Mouse (Mus musculus) adrenal gland, postnatal 14 days (tissue): Measurements from ENCODE around the gene Ppib. TPM values are rescaled to one million over a fixed set of nuclear protein-coding genes. Genes with fewer than 3 reads are reported as not detected.

Source experiments
- DNase-seq: peaks from one replicate; pipeline ENCODE4 v3.0.0; 2021; ENCODE audit warnings: mixed read lengths
- long read RNA-seq, 2 experiments: library from polyadenylated mRNA; stranded (forward); transcript quantifications; one replicate each; pipeline ENCODE4 v2.0.0; 2021
- total RNA-seq: library from RNA; stranded (reverse); gene quantifications from 2 replicates; pipeline ENCODE4 v1.2.3, GENCODE M21; 2021

Gene Ppib
- 322 and 341 TPM in 2 replicates for total RNA-seq
- long read RNA-seq, experiment 1, transcript Ppib-201 (5 exons, 892 nt): major isoform, 232 of 252 reads
- long read RNA-seq, experiment 1, partial matches to known transcripts: 16 of 252 reads
- long read RNA-seq, experiment 1, other reads (novel, unspliced or antisense): 3 of 252 reads
- long read RNA-seq, experiment 2, transcript Ppib-201 (5 exons, 892 nt): major isoform, 262 of 291 reads
- long read RNA-seq, experiment 2, partial matches to known transcripts: 27 of 291 reads
- long read RNA-seq, experiment 2, other reads (novel, unspliced or antisense): 2 of 291 reads

- peak; percentile 99 for DNase-seq
Measured at GRCm38 (mm10) chr9:66059583-66060307, at the start of gene Ppib. Gene Ppib, plus strand, starts transcription at chr9:66060222.

GRCm38 (mm10) chr9:66020601-66021000, 39.4 kb upstream of the Ppib start:
- DNase-seq: peak; percentile 54

DNA sequence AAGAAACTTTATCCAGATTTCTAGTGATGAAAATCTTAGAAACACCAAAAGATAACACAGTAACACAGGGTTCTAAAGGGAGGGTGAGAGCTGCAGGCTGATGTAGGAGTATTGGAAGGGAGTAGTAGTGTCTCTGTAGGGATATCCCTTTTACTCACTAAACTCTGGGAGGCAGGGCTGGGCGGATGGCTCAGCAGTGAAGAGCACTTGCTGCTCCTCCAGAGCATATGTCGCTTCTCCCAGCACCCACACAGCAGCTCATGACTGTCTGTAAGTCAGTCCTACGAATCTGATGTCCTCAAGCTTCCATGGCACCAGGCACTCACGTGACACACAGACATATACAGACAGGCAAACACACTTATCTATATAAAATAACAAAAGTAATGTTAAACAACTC, 21.9 kb upstream of the Ppib start:
- DNase-seq: no peak

DNA sequence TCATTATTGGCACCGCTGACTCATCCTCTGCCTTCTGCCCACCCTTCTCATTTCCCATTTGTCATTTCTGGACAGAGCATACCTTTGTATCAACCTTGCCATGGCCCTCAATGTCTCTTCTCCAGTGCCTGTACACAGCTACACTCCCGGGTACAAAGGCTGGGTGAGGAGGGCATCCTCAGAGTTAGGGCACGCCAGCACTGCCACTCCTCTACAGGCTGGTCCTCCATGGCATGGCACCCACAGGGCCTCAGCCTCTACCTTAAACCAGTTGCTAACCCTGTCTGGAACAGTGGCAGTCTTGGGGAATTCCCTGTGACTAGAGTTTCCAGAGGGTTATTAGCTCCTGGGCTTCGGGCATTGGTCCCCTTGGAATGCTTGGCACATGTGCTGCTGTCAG, 21.4 kb upstream of the Ppib start:
- DNase-seq: no peak

GRCm38 (mm10) chr9:66039290-66039689, 20.7 kb upstream of the Ppib start:
- DNase-seq: no peak

DNA sequence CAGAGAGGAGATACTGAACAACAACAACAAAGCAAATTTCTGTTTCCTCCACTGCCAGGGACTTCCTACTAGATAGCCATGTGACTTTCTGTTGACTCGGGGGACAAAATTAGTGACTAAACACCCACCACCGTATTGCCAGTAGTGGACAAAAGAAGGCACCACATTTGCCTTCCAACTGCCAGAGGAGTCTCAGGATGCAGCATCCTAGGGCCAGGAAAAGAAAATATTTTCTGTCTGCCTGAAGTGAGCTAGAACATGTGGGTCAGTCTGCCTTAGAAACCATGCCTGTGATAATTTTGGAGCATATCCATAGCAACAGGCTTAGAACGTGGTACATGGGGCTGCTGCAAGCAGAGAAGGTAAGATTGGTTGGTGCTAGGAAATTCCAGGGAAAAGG, 19.2 kb upstream of the Ppib start:
- DNase-seq: no peak

DNA sequence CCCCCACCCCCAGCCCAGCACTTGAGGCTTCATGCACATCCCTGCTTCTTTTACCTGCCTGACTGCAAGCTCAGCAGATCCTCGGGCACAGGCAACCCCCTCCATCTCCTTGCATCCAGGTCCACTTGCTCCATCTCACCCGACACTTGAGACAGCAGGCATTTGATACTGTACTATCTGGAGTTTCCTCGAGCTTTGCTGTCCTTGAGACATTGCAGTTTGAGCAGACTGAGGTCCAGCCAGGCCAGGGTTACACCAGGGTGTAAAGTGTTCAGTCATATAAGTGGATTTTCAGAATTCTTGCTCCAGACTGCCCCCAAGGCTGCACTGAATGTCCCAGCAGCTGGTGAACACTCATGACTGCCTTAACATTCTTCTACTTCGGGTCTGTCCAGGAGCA, 17.7 kb upstream of the Ppib start:
- no peak for DNase-seq

- no peak for DNase-seq
Measured at GRCm38 (mm10) chr9:66043241-66043640, 16.8 kb upstream of the Ppib start.

DNA sequence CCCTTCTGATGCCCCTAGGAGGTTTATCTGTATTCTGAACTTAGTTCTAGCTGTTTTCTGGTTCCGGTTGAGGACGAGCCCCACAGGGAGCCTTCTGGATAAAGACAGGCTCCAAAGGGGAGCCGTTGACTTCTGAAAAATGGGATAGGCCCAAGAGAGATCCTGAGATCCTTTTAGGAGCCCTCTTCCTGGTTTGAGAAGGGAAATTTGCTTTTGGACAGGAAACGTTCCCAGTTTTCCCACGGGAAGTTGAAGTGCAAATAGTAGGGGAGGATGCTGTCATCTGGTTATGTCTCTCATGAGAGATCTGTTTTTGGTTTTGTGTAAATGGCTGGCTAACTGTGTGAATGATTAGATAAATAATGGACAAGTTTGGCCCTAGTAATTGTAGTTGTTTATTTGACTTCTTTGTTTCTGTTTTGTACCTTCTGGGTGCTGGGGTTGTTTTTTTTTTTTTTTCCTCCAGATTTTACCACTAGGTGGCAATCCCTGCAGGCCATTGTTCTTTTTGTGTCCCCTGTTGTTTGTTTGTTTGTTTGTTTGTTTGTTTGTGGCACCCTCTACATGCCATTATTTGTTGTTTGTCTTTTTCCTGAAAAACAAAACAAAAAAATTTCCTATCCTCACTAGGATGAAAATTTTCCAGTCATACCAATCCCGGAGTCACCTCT, 10.0 kb upstream of the Ppib start:
- no peak for DNase-seq

DNA sequence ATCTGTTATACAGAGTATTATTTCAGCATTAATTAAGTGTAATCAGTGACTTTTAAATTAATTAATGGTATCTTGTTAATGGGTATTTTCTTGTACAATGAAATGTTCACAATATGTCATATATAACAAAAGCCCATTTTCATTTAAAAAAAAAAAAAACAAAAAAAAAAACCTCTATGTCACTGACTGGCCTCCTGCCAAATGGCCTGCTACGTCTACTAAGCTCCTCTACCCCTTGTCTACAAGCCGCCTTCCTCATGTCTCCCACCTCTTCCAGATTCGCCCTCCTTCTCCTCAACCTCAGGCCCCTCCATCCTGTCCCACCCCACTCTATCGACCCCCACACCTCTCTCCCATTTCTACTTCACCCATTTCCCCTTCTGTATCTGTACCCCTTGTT, 8.5 kb upstream of the Ppib start:
- DNase-seq: no peak

DNA sequence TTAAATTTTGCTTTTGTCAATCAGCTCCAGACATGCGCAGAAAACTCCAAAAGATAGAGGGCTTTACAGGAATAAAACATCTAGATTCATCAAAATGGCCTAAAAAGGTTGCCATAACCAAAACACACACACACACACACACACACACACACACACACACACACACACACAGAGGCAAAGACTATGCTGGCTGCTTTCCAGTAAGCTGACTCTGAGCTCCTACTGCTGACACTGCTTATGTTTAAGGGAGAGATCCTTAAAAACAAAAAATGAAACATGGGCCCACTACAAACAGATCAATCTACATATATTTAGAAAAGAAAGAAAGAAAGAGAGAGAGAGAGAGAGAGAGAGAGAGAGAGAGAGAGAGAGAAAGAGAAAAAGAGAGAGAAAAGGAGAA, 7.3 kb upstream of the Ppib start:
- no peak for DNase-seq

DNA sequence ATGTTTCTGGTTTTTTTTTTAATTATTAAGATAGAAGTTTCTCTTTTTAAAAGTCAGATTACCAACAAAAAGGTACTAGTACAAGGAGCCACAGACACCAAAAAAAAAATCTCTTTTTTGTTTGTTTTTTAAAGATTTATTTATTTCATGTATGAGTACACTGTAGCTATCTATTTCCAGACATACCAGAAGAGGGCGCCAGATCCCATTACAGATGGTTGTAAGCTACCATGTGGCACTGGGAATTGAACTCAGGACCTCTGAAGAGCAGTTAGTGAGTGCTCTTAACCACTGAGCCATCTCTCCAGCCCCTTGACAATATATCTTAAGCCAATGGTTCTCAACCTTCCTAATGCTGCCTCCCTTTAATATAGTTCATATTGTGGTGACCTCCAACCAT, 6.4 kb upstream of the Ppib start:
- DNase-seq: no peak

DNA sequence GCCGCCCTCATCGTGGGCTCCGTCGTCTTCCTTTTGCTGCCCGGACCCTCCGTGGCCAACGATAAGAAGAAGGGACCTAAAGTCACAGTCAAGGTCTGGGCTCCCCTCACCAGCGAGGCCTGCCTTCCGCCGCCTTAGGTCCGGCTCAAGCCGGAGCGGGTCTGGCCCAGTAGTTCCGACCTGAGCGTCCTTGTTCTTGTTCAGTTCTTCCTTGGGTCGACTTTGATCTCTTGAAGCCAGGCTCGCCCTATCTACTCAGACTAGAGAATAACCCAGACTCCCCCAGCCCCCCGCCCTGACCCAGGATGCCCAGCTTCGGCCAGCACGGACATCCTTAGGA, 256 bp downstream of the Ppib start:
- DNase-seq: no peak

DNA sequence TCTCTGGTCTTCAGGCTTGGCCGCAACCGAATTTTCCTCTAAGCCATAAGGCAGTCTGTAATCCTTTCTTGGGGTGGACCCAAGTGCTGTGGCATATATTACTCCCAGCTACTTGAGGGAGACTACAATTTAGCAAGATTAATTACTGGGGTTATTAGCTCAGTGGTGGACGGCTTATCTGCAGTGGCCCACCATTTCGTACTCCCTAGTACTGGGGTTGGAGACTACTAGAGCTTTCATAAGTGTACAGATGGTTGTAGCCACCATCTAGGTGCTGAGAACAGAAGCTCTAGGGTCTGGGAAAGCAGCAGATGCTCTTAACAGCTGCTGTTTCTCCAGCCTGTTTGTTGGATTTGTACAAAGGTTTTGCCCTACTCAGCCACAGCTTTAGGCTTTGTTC, 964 bp downstream of the Ppib start:
- DNase-seq: no peak

DNA sequence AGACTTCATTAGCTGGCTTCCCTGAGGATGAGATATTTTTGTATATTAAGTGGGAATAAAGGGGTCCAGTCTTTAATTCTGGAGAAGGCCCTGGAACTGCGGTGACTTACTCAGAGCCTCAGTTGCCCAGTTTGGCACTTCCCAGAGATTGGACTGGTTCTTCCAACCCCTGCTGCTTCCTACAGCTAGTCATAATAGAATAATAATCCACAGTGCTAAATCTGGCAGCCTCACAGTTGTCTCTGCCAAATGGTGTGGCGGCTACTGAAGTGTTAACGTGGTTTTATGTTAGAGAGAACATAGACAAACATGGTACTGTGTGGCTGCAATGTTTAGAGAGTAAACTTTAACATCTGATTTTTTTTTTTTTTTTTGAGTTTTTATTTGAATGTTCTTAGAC, 1.6 kb downstream of the Ppib start:
- no peak for DNase-seq

DNA sequence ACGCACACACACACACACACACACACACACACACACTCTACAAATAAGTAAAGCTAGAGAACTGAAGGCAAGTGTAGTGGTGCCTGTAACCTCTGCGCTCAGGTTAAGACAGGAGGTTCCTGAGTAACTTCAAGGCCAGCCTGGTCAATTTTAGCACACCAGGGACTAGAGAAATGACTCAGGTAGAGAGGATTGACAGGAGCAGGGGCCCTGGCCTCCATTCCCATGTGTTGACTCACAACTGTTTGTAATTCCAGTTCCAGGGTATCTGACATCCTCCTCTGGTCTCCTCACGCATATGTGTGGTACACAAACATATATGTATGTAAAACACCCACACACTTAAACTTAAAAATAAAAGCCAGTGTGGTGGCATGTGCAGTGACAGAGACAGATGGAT, 3.4 kb downstream of the Ppib start:
- DNase-seq: no peak

DNA sequence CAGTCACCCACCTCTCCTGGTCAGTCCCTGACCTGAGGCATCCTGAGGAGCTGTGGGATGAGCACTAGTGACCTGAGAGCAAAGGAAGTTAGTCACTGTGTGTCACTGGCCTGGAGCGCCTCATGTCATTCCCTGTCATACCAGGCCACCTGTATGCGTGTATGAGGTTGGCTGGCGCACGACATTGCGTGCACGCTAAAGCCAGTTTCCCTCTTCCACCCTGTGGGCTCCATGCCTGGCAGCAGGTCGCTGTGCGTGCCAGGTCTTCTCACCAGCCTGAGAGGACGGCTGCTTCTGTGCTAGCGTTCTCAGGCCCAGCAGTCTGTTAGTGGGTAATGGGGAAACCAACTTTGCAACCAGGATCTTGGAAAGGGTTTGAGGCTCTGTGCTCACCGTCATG, 4.3 kb downstream of the Ppib start:
- no peak for DNase-seq

GRCm38 (mm10) chr9:66066791-66067190, 6.8 kb downstream of the Ppib start:
- DNase-seq: no peak

- DNase-seq: peak; percentile 74
Measured at GRCm38 (mm10) chr9:66067542-66067941, 7.5 kb downstream of the Ppib start.

DNA sequence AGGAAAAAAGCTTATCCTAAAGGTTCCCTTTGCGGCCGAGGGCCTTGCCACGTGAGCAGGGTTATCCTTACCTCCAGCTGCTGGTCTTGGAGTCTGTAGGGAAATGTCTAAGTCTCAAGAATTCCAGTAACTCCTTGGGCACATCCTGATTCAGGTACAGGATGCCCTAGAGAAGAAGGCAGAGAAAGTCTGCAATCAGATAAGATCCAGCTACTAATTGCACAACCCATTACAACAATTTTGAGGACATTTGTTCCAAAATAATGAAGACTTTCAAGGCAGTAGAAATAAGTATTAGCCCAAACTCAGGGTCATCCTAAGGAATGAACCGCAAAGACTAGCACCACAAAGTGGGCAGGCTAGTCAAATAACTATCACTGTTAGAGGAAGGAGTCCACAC, 8.0 kb downstream of the Ppib start:
- DNase-seq: no peak

DNA sequence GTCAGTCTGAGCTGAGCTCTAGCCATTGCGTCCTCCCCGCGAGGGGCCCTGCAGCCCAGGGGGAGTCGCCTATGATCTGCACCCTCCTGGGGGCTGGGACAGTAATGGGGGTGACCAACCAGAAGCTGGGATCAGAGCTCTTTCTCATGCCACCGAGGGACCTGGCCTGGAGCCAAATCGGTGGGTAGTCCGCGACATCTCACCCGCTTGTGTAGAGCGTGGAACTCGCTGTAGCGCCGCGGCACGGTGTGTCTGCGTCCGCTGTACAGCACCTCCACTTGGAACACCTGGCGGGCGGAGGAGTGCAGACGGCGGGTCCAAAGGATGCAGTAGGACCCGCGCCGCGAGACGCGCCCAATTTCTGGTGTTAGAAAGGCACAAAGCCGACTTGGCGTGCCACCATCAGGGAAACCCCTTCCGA, 9.0 kb downstream of the Ppib start:
- DNase-seq: peak; percentile 50

DNA sequence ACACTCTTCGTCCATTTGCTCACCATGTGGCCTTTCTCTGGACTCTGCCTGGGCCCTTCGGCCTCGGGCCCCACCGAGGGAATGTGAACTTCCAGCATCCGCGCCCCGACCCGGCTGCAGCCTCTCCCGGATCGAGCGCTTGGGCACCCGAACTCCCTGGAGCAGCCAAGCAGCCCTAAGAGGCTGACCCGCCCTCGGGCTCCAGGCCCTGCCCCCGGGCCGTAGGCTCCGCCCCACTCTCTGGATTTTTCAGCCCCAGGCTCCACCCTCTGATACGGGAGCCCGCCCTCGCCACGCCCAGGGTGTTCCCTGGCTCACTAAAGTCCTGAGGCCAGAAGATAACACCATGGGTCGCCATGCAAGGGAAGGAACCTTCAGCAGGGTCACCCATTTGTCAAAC, 9.6 kb downstream of the Ppib start, which contains the start of gene Snx22:
Gene Snx22, minus strand, starts transcription at position 137 of the 400 bp plus-strand sequence.
- DNase-seq: peak; percentile 95

GRCm38 (mm10) chr9:66070151-66070550, 10.1 kb downstream of the Ppib start:
- no peak for DNase-seq

DNA sequence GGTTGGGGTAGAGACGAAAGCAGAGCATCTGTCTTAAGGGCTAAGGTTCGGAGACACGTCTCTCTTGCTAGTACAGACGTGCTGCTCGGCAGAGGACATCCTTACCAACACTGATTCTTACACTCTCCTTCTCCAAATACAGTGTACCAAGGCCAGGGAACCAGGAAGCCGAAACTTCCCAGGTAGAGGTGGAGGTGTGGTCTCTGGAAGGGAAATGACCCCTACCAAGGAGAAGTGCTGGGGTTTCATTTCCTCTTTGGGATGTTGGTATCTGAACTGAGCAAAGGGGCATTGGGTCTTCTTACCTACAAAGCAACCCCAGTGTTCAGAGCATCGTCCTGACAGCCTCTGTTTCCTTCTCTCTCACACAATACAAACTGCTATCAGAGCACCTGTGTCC, 12.7 kb downstream of the Ppib start:
- no peak for DNase-seq
